Mouse (Mus musculus): ENCODE results near the gene Cel.

The Cel gene

DNA sequence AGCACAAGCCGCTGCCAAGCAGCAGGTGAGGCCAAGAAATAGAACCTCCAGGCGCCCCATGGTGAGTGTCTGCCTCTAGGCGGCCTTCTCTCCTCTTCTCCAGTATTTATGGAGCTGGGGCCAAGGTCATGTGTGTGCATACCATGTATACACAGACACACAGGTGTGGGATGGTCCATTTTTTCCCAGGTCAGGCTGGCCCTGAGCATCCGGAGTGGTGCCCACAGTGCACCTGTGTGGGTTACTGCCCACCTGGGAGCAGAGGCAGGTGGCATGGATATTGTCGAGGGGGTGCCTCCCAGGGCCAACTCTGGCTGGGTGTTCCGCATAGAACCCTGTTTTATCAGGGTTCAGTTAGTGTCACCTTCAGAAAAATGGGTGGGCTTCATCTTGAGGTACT is at the start of gene Cel:
Gene Cel, minus strand, starts transcription at position 101 of the 400 bp plus-strand sequence.
- CTCF ChIA-PET: interaction anchor here (0.7 kb wide), 1 partner anchor 16 kb away, joined by 15 read pairs; no protein-coding TSS in a partner anchor

DNA sequence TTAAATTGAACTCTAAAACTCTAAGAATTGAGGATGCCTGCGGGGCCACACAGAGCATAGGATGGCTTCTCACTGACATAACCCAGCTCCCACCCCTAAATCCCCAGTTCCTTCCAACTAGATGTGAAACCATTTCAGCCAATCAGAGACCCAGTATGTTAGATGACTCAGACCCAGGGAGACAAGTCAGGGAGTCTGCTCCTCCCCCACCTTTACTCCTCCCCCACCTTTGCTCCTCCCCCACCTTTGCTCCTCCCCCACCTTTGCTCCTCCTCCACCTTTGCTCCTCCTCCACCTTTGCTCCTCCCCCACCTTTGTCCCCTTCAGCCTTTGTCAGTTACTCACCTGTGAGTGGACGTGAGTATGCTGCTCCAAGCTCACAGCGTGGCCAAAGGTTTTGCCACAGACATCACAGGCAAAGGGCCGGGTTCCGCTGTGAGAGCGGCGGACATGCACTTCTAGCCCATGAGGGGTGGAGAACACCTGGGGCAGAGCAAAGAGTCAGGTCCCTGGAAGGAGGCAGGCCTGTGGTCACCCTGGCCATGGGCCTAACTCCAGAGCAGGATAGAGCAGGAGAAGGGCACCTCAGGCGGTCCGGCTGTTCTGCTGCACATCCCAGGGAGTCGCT is 49.3 kb upstream of the Cel start:
- CTCF ChIA-PET: interaction anchor here (0.7 kb wide), 1 partner anchor 19 kb away, joined by 9 read pairs; no protein-coding TSS in a partner anchor

DNA sequence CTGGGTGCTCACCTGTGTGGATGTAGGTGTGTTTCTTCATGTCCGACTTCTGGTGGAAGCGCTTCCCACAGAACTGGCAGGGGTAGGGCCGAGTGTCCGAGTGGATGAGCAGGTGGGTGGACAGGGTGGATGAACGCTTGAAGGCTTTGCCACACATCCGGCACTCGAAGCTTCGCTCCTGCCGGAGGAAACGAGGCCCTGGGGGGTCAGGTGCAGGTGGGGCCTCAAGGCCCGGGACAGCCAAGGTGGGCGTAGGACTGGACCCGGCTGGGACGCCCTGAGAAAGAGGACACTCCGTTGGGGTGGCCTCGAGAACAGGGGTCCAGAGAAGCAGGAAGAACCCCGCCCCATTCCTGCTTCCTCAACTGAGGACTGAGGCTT is 48.2 kb upstream of the Cel start:
- CTCF ChIA-PET: no interaction called here

DNA sequence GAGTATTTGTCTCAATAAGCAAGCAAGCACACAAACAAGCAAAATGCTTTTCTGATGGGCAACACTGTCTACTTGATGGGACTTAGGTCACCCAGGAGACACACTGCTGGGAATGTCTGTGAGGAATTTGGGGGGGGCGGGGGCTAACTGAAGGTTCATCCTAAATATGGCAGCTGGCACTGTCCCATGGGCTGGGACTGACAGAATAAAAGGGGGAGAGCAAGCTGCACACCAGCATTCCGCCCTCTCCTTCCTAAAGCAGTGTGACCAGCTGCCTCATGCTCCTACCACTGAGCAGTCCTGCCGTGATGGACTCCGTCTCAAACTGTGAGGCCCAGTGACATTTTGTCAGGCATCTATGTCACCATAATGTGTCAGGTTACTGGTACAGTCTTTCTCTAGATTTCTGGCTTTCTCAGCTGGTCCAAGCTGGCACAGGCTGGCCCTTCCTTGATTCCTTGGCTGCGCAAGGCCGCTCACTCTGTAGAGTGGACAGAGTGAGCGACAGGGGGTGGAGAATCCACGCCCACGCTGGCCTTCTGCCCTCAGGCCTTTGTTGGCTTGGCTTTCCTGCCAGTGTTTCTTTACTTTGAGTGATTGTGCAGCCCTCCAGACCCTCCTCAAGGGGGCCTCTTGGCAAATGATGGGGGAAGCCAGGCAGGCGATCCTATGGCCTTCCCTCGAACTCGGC is 47.7 kb upstream of the Cel start:
- CTCF ChIA-PET: no interaction called here

DNA sequence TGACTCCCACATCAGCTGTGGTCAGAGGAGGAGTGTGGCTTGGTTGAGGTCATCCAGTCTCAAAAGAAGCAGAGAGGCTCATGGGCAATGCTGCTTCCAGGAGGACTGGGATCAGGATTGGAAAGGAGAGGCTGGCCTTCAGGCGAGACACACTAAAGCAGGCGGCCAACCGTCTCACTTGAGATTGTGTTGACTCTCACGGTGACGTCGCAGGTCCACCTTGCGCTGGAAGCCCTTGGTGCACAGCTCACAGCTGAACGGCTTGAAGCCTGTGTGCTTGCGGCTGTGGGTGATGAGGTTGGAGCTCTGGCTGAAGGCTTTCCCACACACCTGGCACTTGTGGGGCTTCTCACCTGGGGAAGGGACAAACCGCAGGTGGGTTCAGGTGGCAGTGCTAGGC is 46.6 kb upstream of the Cel start:
- CTCF ChIA-PET: no interaction called here

DNA sequence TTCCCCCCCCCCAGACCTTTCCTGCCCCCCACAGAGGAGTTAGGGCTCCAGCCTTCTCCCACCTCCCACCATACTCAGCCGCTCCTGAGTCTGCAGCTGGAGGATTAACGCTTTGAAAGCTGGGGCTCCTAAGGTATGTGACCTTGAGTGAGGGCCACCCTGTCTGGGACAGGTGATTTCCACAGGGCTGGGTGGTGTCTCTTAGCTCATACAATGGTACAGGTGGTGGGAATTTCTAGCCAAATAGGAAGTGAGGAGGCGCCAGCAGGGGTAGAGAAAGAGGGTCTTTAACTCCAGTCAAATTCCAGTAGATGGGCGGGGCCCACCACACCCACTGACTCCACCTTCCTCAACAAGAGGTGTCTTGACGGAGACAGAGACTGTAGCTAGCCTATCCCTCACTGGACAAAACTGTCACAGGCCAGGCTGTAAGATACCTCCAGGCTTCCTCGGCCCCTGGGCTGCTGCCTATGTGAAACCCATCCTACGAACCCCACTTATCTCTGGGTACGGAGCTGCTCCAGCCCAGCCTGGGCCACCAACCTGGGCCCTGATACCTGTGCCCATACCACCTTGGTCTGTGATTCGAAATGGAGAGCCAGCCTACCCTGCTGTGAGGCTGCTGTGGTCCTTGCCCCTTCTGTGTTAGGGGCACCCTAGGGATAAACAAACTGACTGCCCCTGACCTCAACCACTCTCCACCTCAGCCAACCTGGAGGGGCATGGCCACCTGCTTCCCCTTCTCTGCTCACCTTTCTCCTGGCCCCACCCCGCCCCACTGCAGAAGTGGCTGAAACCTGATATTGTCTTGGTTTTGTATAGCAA is 44.4 kb upstream of the Cel start:
- CTCF ChIA-PET: interaction anchor here (0.6 to 1.5 kb wide), 3 partner anchors 10 to 82 kb away, joined by 9 to 15 read pairs (median 9); no protein-coding TSS in a partner anchor

DNA sequence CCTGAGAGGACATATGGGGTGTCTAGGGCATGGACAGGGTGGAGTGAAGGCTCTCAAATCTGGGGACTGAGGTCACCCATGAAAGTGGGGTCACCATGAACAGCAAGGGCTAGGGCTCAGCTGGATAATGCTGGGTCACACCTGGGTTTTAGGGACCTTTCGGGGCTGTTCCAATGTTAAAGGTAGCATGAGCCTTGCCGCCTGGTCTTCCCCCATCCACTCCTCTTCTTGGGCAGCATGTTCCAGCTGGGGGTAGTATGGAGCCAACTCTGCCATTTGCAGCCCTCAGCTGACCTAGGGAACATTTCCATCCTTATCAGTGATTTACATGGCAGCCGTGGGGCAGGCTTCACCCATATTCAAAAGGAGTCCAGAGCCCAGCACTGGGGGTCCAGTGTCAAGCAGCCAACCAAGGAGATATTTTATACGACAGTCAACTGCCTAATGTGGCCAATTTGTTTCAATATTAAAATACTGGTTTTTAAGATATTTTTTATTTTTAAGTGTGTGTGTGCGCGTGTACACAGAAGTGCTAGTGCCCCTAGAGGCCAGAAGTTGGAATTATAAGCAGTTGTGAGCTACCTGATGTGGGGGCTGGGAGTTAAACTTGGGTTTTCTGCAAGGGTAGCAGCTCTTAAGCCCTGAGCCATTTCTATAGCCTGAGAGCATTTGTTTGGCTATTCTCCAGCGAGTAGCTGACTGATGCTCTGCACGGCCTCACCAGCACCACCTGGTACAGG is 43.6 kb upstream of the Cel start:
- CTCF ChIA-PET: interaction anchor here (0.6 to 1.5 kb wide), 4 partner anchors 10 to 83 kb away, joined by 4 to 15 read pairs (median 9); no protein-coding TSS in a partner anchor

DNA sequence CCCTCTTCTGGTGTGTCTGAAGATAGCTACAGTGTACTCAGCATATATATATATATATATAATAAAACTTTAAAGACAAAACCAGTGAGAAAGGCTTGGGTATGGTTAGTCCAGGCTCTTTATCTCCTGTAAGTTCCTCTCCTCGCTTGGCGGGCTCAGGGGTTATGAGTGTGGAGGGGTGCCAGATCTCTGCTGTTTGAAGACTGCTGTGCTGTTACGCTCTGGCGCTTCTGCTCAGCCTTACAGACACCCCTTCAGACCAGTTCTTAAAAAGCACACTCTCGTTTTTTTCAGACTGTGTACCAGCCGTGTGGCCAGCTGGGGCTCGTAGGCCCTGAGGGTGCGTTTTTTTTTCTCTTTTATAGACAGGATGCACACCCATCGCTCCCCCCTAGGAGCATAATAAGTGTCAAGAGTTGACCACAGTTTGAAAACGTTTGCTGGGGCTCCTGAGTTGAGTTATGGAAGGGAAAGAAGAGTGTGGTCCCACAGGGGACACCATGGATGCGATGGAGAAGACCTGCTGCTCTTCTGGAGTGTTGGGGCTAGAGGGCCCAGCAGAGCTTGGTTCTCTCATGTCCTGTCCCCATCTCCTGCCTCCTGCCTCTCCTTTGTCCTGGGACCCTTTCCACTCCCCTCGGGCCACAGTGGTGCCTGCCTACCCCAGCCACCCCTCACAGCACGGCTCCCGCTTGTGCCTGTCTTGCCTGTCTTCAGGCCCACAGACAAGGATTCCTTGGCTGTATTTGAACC is 42.8 kb upstream of the Cel start:
- CTCF ChIA-PET: interaction anchor here (0.6 to 1.5 kb wide), 3 partner anchors 17 to 47 kb away, joined by 4 to 15 read pairs (median 4); no protein-coding TSS in a partner anchor

DNA sequence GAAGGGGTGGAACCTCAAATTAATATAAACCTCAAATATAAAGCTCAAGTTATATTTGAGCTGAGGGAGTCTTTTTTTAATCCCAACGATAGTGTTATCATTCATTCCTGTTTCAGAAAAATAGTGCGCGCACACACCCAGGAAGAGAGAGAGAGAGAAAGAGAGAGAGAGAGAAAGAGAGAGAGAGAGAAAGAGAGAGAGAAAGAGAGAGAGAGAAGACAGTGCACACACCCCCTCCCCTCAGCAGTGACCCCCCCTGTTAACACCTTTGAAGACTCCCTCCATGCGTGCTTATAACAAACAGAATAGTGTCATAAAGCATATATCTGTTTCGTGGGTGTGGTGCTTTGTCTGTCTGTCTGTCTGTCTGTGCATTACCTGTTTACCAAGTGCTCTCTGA is 40.3 kb upstream of the Cel start:
- CTCF ChIA-PET: interaction anchor here (0.7 kb wide), 2 partner anchors 19 to 233 kb away, joined by 3 to 5 read pairs; no protein-coding TSS in a partner anchor

DNA sequence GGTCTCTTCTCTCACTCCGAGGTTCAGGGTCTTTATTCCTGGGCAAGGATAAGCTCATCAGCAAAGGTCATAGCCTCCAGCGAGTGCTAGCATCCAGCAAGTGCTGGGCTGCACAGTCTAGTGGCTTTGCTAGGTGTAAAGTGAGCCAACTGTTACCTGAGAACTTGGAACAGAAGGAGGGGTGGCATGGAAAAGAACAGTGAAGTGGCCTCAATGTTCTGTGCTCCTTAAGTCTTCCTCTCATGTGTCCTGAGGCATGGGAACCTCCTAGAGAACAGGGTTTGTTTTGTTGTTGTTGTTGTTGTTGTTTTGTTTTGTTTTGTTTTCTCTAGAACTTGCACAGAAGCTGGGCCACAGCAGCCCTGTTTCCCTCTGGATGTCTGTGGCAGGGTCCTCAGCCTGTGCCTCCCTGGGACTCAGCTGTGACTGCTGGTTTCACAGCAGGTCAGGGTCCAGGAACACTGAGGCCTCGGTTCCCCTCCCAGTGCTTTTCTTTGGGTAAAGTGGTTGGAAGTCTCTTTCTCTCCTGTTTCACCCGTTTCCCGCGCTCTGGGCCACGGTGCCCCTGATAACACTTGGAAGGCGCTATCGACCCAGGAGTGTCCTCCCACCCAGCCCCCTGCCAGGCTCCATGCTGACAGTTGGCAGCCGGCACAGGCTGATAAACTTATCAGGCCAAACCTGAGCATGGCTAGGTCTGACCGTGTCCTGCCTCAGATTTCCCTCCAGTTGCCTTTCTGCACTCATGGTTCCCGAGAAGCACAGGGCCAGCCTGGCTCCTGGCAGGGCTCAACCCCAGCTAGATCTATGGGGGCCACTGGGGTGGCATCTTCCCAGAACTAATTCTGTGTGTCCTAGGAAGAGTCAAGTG is 38.8 kb upstream of the Cel start:
- CTCF ChIA-PET: no interaction called here

DNA sequence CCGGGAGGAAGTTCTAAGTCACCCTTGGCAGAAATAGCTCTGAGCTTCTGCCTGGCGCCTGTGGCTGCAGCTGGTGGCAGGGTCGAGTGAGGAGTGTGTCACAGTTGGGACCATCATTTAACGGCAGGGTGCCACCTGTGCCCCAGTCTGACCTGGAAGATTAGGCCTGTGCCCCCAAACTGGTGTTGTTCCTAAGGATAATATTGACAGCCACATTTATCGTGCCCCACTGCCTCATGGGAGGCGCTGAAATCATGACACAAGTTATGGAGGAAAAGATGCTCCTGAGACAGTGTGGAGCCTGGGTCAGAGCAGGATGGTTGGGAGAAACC is 36.3 kb upstream of the Cel start:
- CTCF ChIA-PET: no interaction called here

DNA sequence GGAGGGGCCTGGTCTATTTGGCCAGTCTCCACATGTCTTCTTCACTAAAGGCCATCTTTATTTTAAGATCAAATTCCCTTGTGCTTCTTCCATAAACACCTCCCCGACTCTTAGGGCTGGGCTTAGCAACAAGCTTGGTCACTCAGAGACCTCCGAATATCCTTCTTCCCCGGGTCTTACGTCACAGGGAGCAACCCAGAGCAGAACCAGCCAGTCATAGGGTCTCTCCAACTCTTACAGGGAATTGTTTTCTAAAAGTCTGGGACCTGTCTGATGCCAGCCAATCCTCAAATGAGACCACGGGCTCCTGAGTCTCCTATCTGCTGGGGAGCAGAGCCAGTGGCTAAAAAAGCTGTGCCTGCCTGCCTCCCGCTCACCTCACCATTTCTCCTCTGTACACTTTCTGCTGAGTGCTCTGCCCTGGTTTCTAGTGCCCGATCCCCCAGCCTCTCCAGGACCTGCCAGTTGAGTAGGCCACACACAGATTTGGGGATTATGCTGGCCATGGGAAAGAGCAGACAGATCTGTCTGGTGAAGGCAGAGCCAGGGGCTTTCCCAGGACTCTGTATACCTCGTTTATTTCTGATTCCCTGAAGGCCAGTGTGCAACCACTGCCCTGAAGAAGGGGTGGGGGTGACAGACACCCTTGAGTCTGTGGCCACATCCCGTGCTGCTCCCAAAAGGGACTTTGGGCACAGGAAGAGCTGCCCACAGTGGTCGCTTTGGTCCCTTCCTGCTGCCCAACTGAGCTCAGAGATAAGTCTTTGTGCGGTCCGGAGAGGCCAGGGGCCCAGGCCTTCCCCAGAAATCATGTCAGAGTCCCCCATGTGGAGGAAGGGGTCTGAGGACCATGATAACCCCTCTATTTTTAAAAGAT is 35.7 kb upstream of the Cel start:
- CTCF ChIA-PET: no interaction called here

DNA sequence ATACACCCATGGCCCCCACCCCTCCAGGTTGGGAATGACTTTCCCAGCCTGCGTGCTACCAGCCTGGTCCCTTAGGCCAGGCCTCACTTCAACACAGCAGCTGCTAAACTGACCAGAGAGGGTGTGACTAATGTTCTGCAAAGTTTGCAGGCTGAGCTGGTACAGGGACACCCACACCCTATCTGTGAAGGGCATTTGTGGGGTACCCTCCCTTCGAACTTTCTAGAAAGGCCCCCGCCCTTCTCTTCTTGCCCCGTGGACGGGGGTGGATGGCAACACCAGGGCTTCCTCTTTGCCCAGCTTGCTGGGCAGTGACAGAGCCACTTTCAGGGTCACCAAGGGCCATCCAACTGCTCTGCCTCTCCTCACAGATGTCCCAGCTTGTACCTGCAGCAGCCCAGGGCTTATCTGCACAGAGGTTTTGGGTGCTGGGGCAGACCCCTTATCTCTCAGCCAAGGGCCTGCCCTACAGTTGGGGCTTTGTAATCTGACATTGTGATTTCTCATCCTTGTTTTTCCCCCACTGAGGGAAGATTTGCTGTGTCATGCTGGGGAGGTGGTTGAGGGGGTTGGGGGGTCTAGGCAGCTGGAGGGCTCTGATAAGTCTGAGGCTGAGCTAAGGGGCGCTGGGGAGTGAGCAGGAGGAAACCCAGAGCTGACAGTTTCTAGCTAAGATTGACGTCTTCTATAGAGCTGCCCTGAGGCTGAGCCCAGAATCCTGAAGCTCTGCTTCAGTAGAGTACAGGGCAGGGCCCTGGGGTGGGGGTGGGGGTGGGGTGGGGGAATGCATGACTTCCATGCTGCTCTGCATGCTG is 34.7 kb upstream of the Cel start:
- CTCF ChIA-PET: interaction anchor here (0.6 kb wide), 1 partner anchor 23 kb away, joined by 3 read pairs; no protein-coding TSS in a partner anchor

DNA sequence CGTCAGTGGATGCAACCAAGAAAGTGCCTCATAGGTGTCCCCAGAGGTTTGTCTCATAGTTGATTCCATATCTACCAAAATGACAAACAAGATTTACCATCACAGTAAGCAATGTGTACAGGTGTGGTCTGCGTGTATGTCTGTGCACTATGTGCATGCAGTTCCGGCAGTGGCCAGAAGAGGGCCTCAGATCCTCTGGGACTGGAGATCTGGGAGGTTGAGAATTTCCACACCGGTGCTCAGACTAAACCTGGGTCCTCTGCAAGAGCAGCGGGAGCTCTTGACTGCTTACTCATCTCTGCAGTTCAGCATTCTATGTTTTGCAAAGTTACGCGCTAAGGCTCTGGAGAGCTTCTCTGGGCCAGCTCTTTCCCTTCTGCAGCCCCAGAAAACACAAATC is 33.8 kb upstream of the Cel start:
- CTCF ChIA-PET: interaction anchor here (0.8 kb wide), 1 partner anchor 19 kb away, joined by 3 read pairs; no protein-coding TSS in a partner anchor

DNA sequence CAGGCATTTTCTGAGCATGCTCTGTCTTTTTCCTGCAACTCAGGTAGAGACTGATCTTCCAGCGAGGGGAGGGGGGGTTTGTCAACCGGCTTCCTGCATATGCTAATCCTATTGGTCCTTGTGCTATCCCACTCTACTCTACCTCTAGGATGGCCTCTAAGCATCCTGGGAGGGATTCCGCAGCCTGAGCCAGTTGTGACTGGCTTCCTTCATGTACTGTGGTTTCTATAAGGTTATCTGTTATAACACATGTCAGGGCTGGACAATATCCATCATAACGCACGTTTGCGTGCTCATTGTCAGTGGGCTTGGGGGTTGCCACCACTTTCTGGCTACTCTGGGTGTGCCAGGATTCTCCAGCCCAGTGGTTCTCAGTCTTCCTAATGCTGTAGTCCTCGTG is 32.8 kb upstream of the Cel start:
- CTCF ChIA-PET: interaction anchor here (0.8 kb wide), 1 partner anchor 20 kb away, joined by 3 read pairs; no protein-coding TSS in a partner anchor

DNA sequence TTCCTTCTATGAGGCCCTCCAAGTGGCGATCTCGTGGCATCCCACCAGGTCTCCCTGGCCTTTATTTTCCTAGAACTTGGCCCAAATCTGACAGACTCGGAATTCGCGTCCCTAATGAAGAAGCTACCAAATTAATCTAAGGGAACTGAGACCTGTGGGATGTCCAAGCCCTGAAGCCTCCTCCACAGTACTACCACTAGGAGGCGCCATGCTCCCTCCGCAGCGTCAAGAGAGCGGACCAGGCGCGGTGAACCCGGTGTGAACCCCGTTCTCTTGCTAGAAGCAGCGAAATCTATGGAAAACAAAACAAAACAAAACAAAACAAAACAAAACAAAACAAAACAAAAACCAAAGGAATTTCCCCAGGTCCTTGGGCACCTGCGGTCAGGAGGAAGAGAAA is 29.6 kb upstream of the Cel start:
- CTCF ChIA-PET: interaction anchor here (0.6 to 1.6 kb wide), 4 partner anchors 20 to 590 kb away, joined by 3 to 9 read pairs (median 4); no protein-coding TSS in a partner anchor

DNA sequence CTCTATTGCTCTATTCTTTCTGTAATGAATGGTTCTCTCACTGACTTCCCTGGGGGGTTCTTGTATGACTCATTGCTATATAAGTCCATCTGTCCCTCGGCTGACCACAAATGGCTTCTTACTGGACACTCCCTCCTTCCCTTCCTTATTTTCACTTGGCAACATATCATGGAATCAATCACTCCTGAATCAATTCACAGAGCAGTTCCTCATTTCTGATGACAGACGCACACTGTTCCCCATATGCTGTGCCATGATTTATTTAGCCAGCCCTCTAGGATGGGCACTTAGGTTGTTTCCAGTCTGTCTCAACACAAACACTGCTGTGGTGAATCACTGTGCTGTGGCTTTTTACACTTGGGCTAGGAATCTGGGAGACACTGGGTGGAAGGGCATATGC is 28.3 kb upstream of the Cel start:
- CTCF ChIA-PET: no interaction called here

DNA sequence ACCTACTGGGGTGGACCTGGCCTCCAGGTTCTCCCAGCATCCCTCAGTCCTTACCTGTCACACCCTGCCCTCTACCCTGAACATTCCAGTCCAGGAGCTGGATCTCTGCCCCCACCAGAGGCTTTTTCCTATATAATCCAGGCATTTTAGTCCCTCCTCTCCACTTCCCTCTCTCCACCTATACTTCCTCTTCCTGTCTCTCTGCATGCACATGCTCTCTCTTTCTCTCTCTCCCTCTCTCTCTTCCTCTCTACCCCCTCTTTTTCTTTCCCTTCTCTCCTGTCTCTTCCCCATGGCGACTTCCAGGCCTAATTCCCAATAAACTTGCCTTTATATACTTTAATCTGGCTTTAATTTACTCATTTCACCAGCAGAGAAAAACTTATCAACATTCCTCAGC is 25.4 kb upstream of the Cel start:
- CTCF ChIA-PET: no interaction called here

All from spleen, embryonic (tissue).